Mouse (Mus musculus) left cerebral cortex, adult 2 months (tissue): ENCODE data around the gene Lekr1. TPM values are rescaled to one million over a fixed set of nuclear protein-coding genes. Genes with fewer than 3 reads are reported as not detected.
A peak's percentile ranks its signal among the peaks of the same experiment; 100 is the strongest.

ENCODE experiments used
- DNase-seq, 2 experiments: peaks; one replicate each; pipeline ENCODE4 v3.0.0; 2021 to 2022; ENCODE audit warnings: low spot score in 2 of 2, mixed read lengths in 1 of 2; ENCODE audit errors: extremely low spot score in 1 of 2
- H3K27ac ChIP-seq: fragments of 200-600 bp; 2 replicates; pipeline ENCODE4 v1.8.1; 2022
- H3K4me3 ChIP-seq: fragments of 200-600 bp; 2 replicates; pipeline ENCODE4 v1.8.1; 2022
- CTCF ChIP-seq: fragments of 200-600 bp; IDR thresholded peaks from 2 replicates; pipeline ENCODE4 v1.8.1; 2022; ENCODE audit warnings: antibody characterized with exemption, mild to moderate bottlenecking, moderate library complexity
- intact Hi-C: fragments of 180-260 bp; cut with DNase I; formaldehyde crosslinking; loops from one replicate; pipeline ENCODE4 v1.15.1; 2025
- total RNA-seq, 2 experiments: library from RNA; stranded (reverse); gene quantifications; 2 replicates each; pipeline ENCODE4 v1.2.3; 2021

Gene Lekr1
- total RNA-seq, 2 experiments from 2014 or later: 6.4 to 6.5 TPM

- H3K4me3 ChIP-seq: peak overlapping the region; percentile 67
- peak overlapping the region; percentile 88 for H3K27ac ChIP-seq
- no peak for TF ChIP-seq CTCF
- peak; percentile 74 to 76 for DNase-seq
- intact Hi-C loops: loop anchor here (1.0 to 5.0 kb wide), 4 partner anchors 54 to 267 kb away; partner anchors contain the start of genes Ssr3 and Tiparp
Measured at GRCm38 (mm10) chr3:65658721-65659619, 7.1 kb upstream of the Lekr1 start.

- H3K4me3 ChIP-seq: peak overlapping the region; percentile 67
- peak in 1 of 2 experiments; percentile 20 for DNase-seq
- H3K27ac ChIP-seq: peak overlapping the region; percentile 88
- TF ChIP-seq CTCF: no peak
- intact Hi-C loops: loop anchor here (1.0 to 5.0 kb wide), 4 partner anchors 55 to 267 kb away; partner anchors contain the start of genes Ssr3 and Tiparp
Measured at GRCm38 (mm10) chr3:65659620-65659932, 6.5 kb upstream of the Lekr1 start.

- TF ChIP-seq CTCF: no peak
- intact Hi-C loops: loop anchor here (10.0 kb wide), 1 partner anchor 1924 kb away; the partner anchor contains the start of gene Mfsd1
- Histone ChIP-seq H3K4me3 (no peak overlapping the region), H3K27ac (no peak overlapping the region)
- no peak for DNase-seq
Measured at GRCm38 (mm10) chr3:65660336-65660735, 5.7 kb upstream of the Lekr1 start.

- Histone ChIP-seq H3K4me3 (no peak overlapping the region), H3K27ac (no peak overlapping the region)
- no peak for DNase-seq
- intact Hi-C loops: loop anchor here (10.0 kb wide), 1 partner anchor 1923 kb away; the partner anchor contains the start of gene Mfsd1
- peak; percentile 2; the same call in 1 of the 2 replicates for TF ChIP-seq CTCF
Measured at GRCm38 (mm10) chr3:65661731-65662130, 4.3 kb upstream of the Lekr1 start.

- Histone ChIP-seq H3K4me3 (no peak overlapping the region), H3K27ac (no peak overlapping the region)
- intact Hi-C loops: loop anchor here (10.0 kb wide), 1 partner anchor 1922 kb away; the partner anchor contains the start of gene Mfsd1
- peak in 1 of 2 experiments; percentile 12 for DNase-seq
- no peak for TF ChIP-seq CTCF
Measured at GRCm38 (mm10) chr3:65663176-65663575, 2.9 kb upstream of the Lekr1 start.

- DNase-seq: no peak
- Histone ChIP-seq H3K27ac (no peak overlapping the region), H3K4me3 (no peak overlapping the region)
- intact Hi-C loops: no loop called here
- TF ChIP-seq CTCF: no peak
Measured at GRCm38 (mm10) chr3:65670216-65670615, 4.2 kb downstream of the Lekr1 start.

- intact Hi-C loops: no loop called here
- no peak for DNase-seq
- TF ChIP-seq CTCF: no peak
- H3K27ac ChIP-seq: no peak overlapping the region
- no peak overlapping the region for H3K4me3 ChIP-seq
Measured at GRCm38 (mm10) chr3:65673725-65674124, 7.7 kb downstream of the Lekr1 start.

GRCm38 (mm10) chr3:65680612-65681011 lies 14.6 kb downstream of the Lekr1 start:
- intact Hi-C loops: no loop called here
- Histone ChIP-seq H3K27ac (no peak overlapping the region), H3K4me3 (no peak overlapping the region)
- TF ChIP-seq CTCF: no peak
- DNase-seq: no peak

GRCm38 (mm10) chr3:65689705-65690104 lies 23.7 kb downstream of the Lekr1 start:
- no peak for TF ChIP-seq CTCF
- H3K4me3 ChIP-seq: no peak overlapping the region
- intact Hi-C loops: no loop called here
- no peak overlapping the region for H3K27ac ChIP-seq
- DNase-seq: no peak

GRCm38 (mm10) chr3:65690850-65691249 lies 24.8 kb downstream of the Lekr1 start:
- no peak for DNase-seq
- TF ChIP-seq CTCF: no peak
- H3K4me3 ChIP-seq: no peak overlapping the region
- intact Hi-C loops: no loop called here
- no peak overlapping the region for H3K27ac ChIP-seq

- TF ChIP-seq CTCF: no peak
- H3K4me3 ChIP-seq: no peak overlapping the region
- H3K27ac ChIP-seq: no peak overlapping the region
- intact Hi-C loops: no loop called here
- no peak for DNase-seq
Measured at GRCm38 (mm10) chr3:65699704-65700103, 33.7 kb downstream of the Lekr1 start.

GRCm38 (mm10) chr3:65714372-65714771 lies 48.3 kb downstream of the Lekr1 start:
- DNase-seq: no peak
- Histone ChIP-seq H3K27ac (no peak overlapping the region), H3K4me3 (no peak overlapping the region)
- no peak for TF ChIP-seq CTCF
- intact Hi-C loops: no loop called here
